Mouse (Mus musculus): ENCODE results near the gene Son.

DNA sequence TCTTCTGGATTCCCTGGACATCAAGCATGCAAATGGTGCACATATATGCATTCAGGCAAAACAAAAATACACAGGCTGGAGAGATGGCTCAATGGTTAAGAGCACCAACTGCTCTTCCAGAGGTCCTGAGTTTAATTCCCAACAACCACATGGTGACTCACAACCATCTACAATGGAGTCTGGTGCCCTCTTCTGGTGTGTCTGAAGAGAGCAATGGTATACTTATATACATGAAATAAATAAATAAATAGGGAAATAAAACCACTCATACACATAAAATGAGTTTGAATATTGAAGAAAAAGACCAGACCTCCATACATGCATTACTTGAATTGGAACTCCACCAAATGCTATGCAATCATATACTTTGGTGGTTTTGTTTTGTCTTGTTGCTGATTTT lies 48.1 kb upstream of the Son start:
- TF ChIP-seq CTCF (IDR thresholded peaks at IDR 0.05; ENCODE audit: insufficient read depth, low read length) (no peak), POLR2A (IDR thresholded peaks at IDR 0.05; ENCODE audit: borderline replicate concordance, extremely low read depth, low read depth, low read length) (no peak)

All from lung, adult 2 months (tissue).